Mouse (Mus musculus): ENCODE measurements around the gene Cx3cr1.

DNA sequence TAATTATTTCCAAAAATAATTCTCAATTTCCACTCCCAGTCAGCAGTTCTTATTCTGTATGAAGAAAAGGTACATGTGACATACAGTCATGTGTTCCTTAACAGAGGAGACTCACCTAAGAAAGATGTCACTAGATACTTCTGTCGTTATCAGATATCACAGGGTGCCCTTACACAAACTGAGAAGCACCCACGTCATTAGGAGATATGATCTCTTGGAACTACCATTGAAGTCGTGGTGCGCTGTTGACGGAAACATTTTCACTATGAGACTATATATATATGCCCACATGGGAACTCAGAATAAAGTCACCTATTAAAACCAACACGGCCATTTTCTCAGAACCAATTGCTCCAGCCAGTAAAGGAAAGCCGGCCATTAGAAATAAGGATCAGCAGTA, 4.8 kb upstream of the Cx3cr1 start:
- TF ChIP-seq CTCF (IDR thresholded peaks at IDR 0.05; ENCODE audit: low read depth, low read length) = no peak
- no peak for TF ChIP-seq POLR2A (IDR thresholded peaks at IDR 0.05; ENCODE audit: insufficient read depth, low read length)
- TF ChIP-seq EP300 (IDR thresholded peaks at IDR 0.05; ENCODE audit: insufficient read depth, low read depth, low read length) = no peak
